Mouse (Mus musculus): Measurements from ENCODE around the gene Rusc2. TPM values are rescaled to one million over a fixed set of nuclear protein-coding genes. Genes with fewer than 3 reads are reported as not detected.

Rusc2 gene
- total and polyA plus RNA-seq, 2 experiments: 14.2 to 17.5 TPM

DNA sequence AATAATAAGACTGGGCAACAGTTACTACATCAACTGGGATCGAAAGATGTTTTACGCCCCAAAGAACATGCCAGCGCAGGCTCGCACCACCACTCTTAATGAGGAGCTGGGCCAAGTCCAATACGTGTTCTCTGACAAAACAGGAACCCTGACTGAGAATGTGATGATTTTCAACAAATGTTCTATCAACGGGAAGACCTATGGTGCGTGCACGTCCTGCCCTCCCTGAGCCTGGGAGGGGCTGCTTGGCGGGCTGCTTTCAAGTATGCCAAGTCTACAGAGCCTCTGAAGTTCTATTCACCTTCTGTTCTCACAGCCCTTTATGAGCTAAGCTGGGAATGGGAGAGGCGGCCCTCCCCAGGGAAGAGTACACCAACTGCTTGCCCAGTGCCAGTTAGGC is 39.3 kb upstream of the Rusc2 start:
- no peaks in the 10 kb centered on the region for H3K36me3 ChIP-seq (ENCODE audit: control insufficient read depth, insufficient read depth, low read length)
- H3K79me2 ChIP-seq (ENCODE audit: control insufficient read depth, insufficient read depth, low read length): no peaks in the 10 kb centered on the region
- no peak overlapping the region for H3K4me3 ChIP-seq (ENCODE audit: insufficient read depth, low read depth, low read length)
- no peak overlapping the region for H3K9ac ChIP-seq (ENCODE audit: low read depth, low read length)
- H3K27ac ChIP-seq (replicated peaks; ENCODE audit: insufficient read depth, low read depth, low read length): no peak overlapping the region
- TF ChIP-seq POLR2A (IDR thresholded peaks at IDR 0.05; ENCODE audit: extremely low read depth, insufficient read depth, low read length) (no peak), CTCF (IDR thresholded peaks at IDR 0.05; ENCODE audit: low read depth, low read length) (no peak)
- H3K4me1 ChIP-seq (ENCODE audit: control insufficient read depth, insufficient read depth, low read length): no peaks in the 10 kb centered on the region
- DNase-seq (ENCODE audit: extremely low read depth, low read depth, low spot score): no peak
- no peaks in the 10 kb centered on the region for H3K27me3 ChIP-seq (ENCODE audit: control insufficient read depth, insufficient read depth, low read length)
- WGBS: 95% methylated on average over 10 of the region's 10 CpGs

- no peak for TF ChIP-seq CTCF (IDR thresholded peaks at IDR 0.05; ENCODE audit: low read depth, low read length)
- TF ChIP-seq POLR2A (IDR thresholded peaks at IDR 0.05; ENCODE audit: extremely low read depth, insufficient read depth, low read length): no peak
- no peak overlapping the region for H3K27ac ChIP-seq (replicated peaks; ENCODE audit: insufficient read depth, low read depth, low read length)
- H3K36me3 ChIP-seq (ENCODE audit: control insufficient read depth, insufficient read depth, low read length): no peaks in the 10 kb centered on the region
- H3K27me3 ChIP-seq (ENCODE audit: control insufficient read depth, insufficient read depth, low read length): no peaks in the 10 kb centered on the region
- no peaks in the 10 kb centered on the region for H3K79me2 ChIP-seq (ENCODE audit: control insufficient read depth, insufficient read depth, low read length)
- H3K4me3 ChIP-seq (ENCODE audit: insufficient read depth, low read depth, low read length): no peak overlapping the region
- no peak overlapping the region for H3K9ac ChIP-seq (ENCODE audit: low read depth, low read length)
- peaks cover 9% of the 10 kb centered on the region for H3K4me1 ChIP-seq (ENCODE audit: control insufficient read depth, insufficient read depth, low read length)
- no peak for DNase-seq (ENCODE audit: extremely low read depth, low read depth, low spot score)
- WGBS: 84% methylated on average over 2 of the region's 2 CpGs
Measured at GRCm38 (mm10) chr4:43344932-43345331, 36.8 kb upstream of the Rusc2 start.

GRCm38 (mm10) chr4:43349206-43349605 is 32.6 kb upstream of the Rusc2 start:
- TF ChIP-seq CTCF (IDR thresholded peaks at IDR 0.05; ENCODE audit: low read depth, low read length): no peak
- no peak for TF ChIP-seq POLR2A (IDR thresholded peaks at IDR 0.05; ENCODE audit: extremely low read depth, insufficient read depth, low read length)
- Histone ChIP-seq H3K9ac (ENCODE audit: low read depth, low read length) (no peak overlapping the region), H3K4me3 (ENCODE audit: insufficient read depth, low read depth, low read length) (no peak overlapping the region), H3K27me3 (ENCODE audit: control insufficient read depth, insufficient read depth, low read length) (no peaks in the 10 kb centered on the region), H3K27ac (replicated peaks; ENCODE audit: insufficient read depth, low read depth, low read length) (peak overlapping the region; percentile 31; the same call in 1 of the 2 replicates), H3K36me3 (ENCODE audit: control insufficient read depth, insufficient read depth, low read length) (no peaks in the 10 kb centered on the region), H3K79me2 (ENCODE audit: control insufficient read depth, insufficient read depth, low read length) (no peaks in the 10 kb centered on the region), H3K4me1 (ENCODE audit: control insufficient read depth, insufficient read depth, low read length) (peaks cover 12% of the 10 kb centered on the region)
- 59% methylated on average over 5 of the region's 5 CpGs for WGBS
- DNase-seq (ENCODE audit: extremely low read depth, low read depth, low spot score): peak; percentile 59

DNA sequence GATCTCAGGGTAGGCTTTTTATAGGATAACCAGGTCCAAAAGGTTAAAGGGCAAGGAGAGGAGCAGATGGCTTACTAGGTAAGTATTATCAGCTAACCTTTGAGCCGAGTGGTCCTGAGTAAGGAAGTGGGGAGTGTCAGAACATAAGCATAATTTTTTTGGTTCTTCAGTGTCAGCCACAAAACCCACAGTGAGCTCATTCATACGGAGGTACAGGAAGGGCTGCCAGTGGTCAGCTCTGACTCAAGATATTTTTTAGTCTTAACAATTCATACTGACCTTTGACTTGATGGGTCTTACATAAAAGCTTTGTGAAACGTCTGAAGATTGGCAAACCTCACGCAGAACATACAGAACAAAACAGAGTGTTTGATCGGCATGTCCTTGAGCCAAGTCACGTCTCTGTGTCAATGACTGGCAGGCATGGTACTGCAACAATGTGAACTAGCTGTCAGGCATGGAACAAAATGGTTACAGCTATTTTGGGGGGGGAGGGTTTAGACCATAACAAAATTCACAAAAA is 31.7 kb upstream of the Rusc2 start:
- WGBS: 18% methylated on average over 6 of the region's 6 CpGs
- DNase-seq (ENCODE audit: extremely low read depth, low read depth, low spot score): peak; percentile 76
- H3K36me3 ChIP-seq (ENCODE audit: control insufficient read depth, insufficient read depth, low read length): no peaks in the 10 kb centered on the region
- H3K9ac ChIP-seq (ENCODE audit: low read depth, low read length): no peak overlapping the region
- no peak overlapping the region for H3K4me3 ChIP-seq (ENCODE audit: insufficient read depth, low read depth, low read length)
- H3K27me3 ChIP-seq (ENCODE audit: control insufficient read depth, insufficient read depth, low read length): no peaks in the 10 kb centered on the region
- H3K4me1 ChIP-seq (ENCODE audit: control insufficient read depth, insufficient read depth, low read length): peaks cover 12% of the 10 kb centered on the region
- H3K27ac ChIP-seq (replicated peaks; ENCODE audit: insufficient read depth, low read depth, low read length): no peak overlapping the region
- H3K79me2 ChIP-seq (ENCODE audit: control insufficient read depth, insufficient read depth, low read length): no peaks in the 10 kb centered on the region
- no peak for TF ChIP-seq POLR2A (IDR thresholded peaks at IDR 0.05; ENCODE audit: extremely low read depth, insufficient read depth, low read length)
- no peak for TF ChIP-seq CTCF (IDR thresholded peaks at IDR 0.05; ENCODE audit: low read depth, low read length)

DNA sequence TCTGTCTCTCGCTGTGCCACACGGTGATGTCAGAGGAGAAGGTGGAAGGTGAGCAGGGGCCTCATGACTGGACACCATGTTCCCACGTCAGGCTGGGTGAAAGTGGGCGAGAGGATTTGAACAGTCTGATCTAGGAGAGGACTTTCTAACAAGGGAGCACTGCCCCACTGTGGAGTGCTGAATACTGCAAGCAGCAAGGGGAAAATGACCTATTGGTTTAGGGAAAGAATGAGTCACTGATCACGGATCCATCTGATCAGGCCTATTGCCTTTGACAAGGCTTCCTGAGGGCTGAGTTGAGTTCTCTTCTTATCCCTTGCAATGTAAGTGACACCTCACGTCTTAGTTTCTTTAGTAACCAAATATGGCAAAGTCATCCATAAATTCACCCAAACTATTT is 28.1 kb upstream of the Rusc2 start:
- Histone ChIP-seq H3K79me2 (ENCODE audit: control insufficient read depth, insufficient read depth, low read length) (no peaks in the 10 kb centered on the region), H3K9ac (ENCODE audit: low read depth, low read length) (no peak overlapping the region), H3K27me3 (ENCODE audit: control insufficient read depth, insufficient read depth, low read length) (no peaks in the 10 kb centered on the region), H3K36me3 (ENCODE audit: control insufficient read depth, insufficient read depth, low read length) (no peaks in the 10 kb centered on the region), H3K4me1 (ENCODE audit: control insufficient read depth, insufficient read depth, low read length) (peaks cover 12% of the 10 kb centered on the region), H3K4me3 (ENCODE audit: insufficient read depth, low read depth, low read length) (no peak overlapping the region), H3K27ac (replicated peaks; ENCODE audit: insufficient read depth, low read depth, low read length) (no peak overlapping the region)
- DNase-seq (ENCODE audit: extremely low read depth, low read depth, low spot score): peak; percentile 13
- 87% methylated on average over 6 of the region's 6 CpGs for WGBS
- TF ChIP-seq POLR2A (IDR thresholded peaks at IDR 0.05; ENCODE audit: extremely low read depth, insufficient read depth, low read length) (no peak), CTCF (IDR thresholded peaks at IDR 0.05; ENCODE audit: low read depth, low read length) (no peak)

GRCm38 (mm10) chr4:43364914-43365560 is 16.7 kb upstream of the Rusc2 start:
- Histone ChIP-seq H3K27me3 (ENCODE audit: control insufficient read depth, insufficient read depth, low read length) (no peaks in the 10 kb centered on the region), H3K4me1 (ENCODE audit: control insufficient read depth, insufficient read depth, low read length) (peaks cover 4% of the 10 kb centered on the region; the same call in 1 of the 2 replicates)
- no peak for TF ChIP-seq CTCF (IDR thresholded peaks at IDR 0.05; ENCODE audit: low read depth, low read length)
- no peak for TF ChIP-seq POLR2A (IDR thresholded peaks at IDR 0.05; ENCODE audit: extremely low read depth, insufficient read depth, low read length)

More at GRCm38 (mm10) chr4:43364914-43365560, 16.7 kb upstream of the Rusc2 start:
- WGBS: 49% methylated on average over 11 of the region's 11 CpGs
- H3K27ac ChIP-seq (replicated peaks; ENCODE audit: insufficient read depth, low read depth, low read length): no peak overlapping the region
- no peak overlapping the region for H3K9ac ChIP-seq (ENCODE audit: low read depth, low read length)
- H3K36me3 ChIP-seq (ENCODE audit: control insufficient read depth, insufficient read depth, low read length): no peaks in the 10 kb centered on the region
- peak; percentile 81 for DNase-seq (ENCODE audit: extremely low read depth, low read depth, low spot score)
- no peaks in the 10 kb centered on the region for H3K79me2 ChIP-seq (ENCODE audit: control insufficient read depth, insufficient read depth, low read length)
- no peak overlapping the region for H3K4me3 ChIP-seq (ENCODE audit: insufficient read depth, low read depth, low read length)
